Mouse (Mus musculus): ENCODE data around the gene Il11ra1. TPM values are rescaled to one million over a fixed set of nuclear protein-coding genes. Genes with fewer than 3 reads are reported as not detected.

Gene Il11ra1
- polyA plus RNA-seq, 1 experiment from 2014 or later = 36.0 TPM

DNA sequence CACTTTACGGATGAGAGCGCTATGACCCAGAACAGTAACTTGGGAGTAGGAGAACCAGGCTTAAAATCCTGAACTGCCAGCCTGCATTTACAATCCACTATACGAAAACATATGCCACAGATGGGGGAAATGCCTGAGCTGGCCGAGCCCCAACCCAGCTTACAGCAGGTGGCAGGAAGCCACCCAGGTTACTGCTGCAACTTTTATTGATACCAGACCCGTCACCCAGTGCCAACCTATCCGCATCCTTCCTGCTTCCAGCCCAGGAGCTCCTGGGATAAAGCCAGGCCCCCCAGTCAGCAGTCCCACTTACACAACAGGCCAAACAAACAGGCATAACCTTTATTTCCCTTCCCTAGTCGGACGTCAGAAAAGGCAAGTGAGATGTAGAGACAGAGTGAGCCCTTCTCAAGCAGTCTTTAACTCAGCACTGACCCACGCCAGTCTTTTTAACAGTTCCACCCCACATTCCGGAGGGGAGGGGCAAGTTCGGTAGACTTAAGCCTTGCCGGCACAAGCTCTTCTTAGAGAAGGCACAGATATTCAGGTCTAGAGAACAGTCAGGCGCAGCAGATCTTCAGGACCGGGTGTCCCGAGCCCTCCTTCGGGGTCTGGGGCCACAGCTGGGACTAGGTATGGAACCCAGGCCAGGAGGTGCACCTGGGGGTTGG lies 12.1 kb downstream of the Il11ra1 start:
- 81% methylated on average over 16 of the region's 16 CpGs for WGBS (ENCODE audit: insufficient replicate concordance)
- Histone ChIP-seq H3K9ac (peak overlapping the region; percentile 86; the same call in 1 of the 2 replicates), H3K27me3 (peaks cover 14% of the 10 kb centered on the region; the same call in 1 of the 2 replicates), H3K4me1 (replicated peaks) (peaks cover 25% of the 10 kb centered on the region), H3K4me2 (peak overlapping the region; percentile 85), H3K36me3 (replicated peaks) (peaks cover 8% of the 10 kb centered on the region; the same call in 1 of the 2 replicates), H3K27ac (replicated peaks) (no peak overlapping the region), H3K9me3 (replicated peaks) (no peaks in the 10 kb centered on the region), H3K4me3 (replicated peaks) (peak overlapping the region; percentile 80)
- no peak for ATAC-seq (ENCODE audit: insufficient read depth)

DNA sequence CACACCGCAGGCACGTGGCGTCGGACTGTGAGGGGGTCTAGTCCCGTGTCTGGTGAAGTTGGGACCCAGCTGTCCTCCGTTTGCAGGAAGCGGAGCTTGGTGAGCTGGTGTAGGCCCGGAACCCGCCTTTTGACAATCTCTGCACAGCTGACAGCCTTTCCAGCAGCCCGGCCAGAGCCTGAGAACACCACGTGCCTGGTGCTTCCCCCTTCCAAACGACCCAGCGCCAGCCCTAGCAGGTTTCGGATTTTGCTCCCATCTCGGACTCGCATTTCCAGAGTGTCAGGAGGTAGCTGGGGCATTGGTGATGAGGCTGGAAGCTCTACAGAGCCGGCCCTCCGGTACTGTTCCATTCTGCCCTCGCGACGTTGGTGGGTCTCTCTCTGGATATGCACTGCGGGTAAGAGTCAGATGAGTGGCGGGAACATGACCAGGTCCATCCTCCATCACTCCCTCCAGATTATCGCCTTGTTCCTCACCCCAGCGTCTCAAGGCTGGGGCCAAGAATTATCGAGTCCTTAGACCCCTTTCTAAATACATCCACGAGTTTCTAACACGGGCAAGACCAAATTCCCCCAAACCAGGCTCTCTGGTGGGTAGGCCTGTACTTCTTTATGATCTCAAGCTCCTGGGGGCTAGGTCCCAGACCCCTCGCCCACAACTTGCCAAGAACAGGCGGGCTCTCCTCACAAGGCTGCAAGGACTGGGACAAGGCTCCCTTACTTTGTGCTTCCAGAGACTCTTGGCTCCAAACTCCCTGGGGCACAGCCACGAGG lies 12.8 kb downstream of the Il11ra1 start:
- Histone ChIP-seq H3K4me1 (replicated peaks) (peaks cover 25% of the 10 kb centered on the region), H3K27me3 (peaks cover 7% of the 10 kb centered on the region; the same call in 1 of the 2 replicates), H3K4me2 (peak overlapping the region; percentile 85), H3K4me3 (replicated peaks) (peak overlapping the region; percentile 80), H3K36me3 (replicated peaks) (peaks cover 13% of the 10 kb centered on the region), H3K9me3 (replicated peaks) (no peaks in the 10 kb centered on the region), H3K9ac (peak overlapping the region; percentile 86), H3K27ac (replicated peaks) (peak overlapping the region; percentile 64)
- ATAC-seq (ENCODE audit: insufficient read depth) = peak; percentile 43
- 51% methylated on average over 31 of the region's 31 CpGs for WGBS (ENCODE audit: insufficient replicate concordance)

DNA sequence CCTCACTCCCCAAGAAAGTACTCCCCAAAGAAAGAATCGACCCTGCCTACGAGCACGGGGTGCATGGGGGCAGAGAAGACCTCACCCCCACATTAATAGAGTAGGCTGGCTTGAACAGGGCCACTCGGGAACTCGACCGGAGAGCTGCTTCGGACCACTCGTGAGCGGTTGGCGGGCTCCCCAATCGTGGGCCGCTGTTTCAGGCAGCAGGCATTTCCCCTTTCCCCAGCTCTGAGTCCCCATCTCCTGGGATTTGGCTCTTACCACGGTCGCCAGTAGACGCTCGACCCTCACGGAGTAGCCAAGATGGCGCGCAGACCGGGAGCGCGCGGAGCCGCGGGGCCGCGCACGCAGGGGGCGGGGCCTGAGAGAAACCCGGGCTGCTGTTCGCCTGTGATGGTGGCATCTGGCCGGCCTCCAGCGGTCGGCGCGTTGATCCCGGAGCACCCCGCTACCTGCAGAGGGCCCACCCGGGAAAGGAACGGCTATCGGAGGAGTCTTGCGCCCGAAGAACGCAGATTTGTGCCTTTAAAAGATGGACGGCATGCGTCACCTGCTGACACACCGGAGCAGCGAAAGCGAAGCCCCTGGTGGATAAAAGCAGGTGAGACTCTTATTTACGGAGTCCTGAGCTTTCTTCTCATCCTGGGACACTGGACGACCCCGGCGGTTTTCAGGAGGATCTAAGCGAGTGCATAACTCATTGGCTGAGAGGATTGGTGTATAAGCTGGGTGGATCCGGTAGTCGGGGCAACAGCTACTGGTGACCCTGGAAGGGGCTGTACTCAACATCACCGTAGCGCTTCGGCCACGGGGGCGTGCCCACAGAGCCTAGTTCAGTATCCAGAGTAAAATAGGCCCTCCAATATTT lies 13.6 kb downstream of the Il11ra1 start, which contains the start of gene Rpp25l:
Rpp25l (minus strand) TSS at position 338 of the 871 bp plus-strand sequence.
- under 1% methylated on average over 61 of the region's 61 CpGs for WGBS (ENCODE audit: insufficient replicate concordance)
- Histone ChIP-seq H3K27ac (replicated peaks) (peak within 1 kb of the TSS; percentile 64), H3K4me3 (replicated peaks) (peak within 1 kb of the TSS; percentile 80), H3K36me3 (replicated peaks) (peaks cover 21% of the 10 kb centered on the region), H3K27me3 (no peaks in the 10 kb centered on the region), H3K4me1 (replicated peaks) (peaks cover 25% of the 10 kb centered on the region), H3K9me3 (replicated peaks) (no peaks in the 10 kb centered on the region), H3K4me2 (peak within 1 kb of the TSS; percentile 85), H3K9ac (peak within 1 kb of the TSS; percentile 86)
- peak; percentile 84 for ATAC-seq (ENCODE audit: insufficient read depth)

DNA sequence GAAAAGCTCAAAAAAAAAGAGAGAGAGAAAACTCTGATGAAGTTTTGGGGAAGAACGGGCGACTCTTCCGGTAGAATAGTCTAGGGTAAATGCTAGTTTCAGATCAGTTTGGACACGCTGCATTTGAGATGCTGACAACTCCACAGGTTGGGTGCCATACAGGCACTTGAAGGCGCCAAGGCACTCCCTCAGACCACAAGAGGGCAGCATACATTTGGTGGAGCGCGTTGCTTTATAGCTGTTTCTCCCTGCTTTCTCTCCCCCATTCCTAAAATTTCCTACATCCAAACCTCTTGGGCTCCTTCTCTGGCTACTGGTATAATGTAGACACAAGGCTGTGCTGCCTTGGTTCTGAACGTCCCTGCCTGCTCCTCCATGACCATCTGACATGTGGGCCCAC lies 14.5 kb downstream of the Il11ra1 start:
- Histone ChIP-seq H3K4me1 (replicated peaks) (peaks cover 25% of the 10 kb centered on the region), H3K36me3 (replicated peaks) (peaks cover 29% of the 10 kb centered on the region)

GRCm38 (mm10) chr4:41715082-41715481 lies 15.3 kb downstream of the Il11ra1 start:
- no peak for ATAC-seq (ENCODE audit: insufficient read depth)
- H3K9me3 ChIP-seq (replicated peaks) = no peaks in the 10 kb centered on the region
- H3K27ac ChIP-seq (replicated peaks) = no peak overlapping the region
- no peak overlapping the region for H3K9ac ChIP-seq
- H3K4me2 ChIP-seq = no peak overlapping the region
- no peak overlapping the region for H3K4me3 ChIP-seq (replicated peaks)
- no peaks in the 10 kb centered on the region for H3K27me3 ChIP-seq
- WGBS (ENCODE audit: insufficient replicate concordance) = 65% methylated on average over 8 of the region's 8 CpGs
- peaks cover 37% of the 10 kb centered on the region for H3K36me3 ChIP-seq (replicated peaks)
- peaks cover 25% of the 10 kb centered on the region for H3K4me1 ChIP-seq (replicated peaks)

More for the DNA sequence above, 14.5 kb downstream of the Il11ra1 start:
- Histone ChIP-seq H3K4me3 (replicated peaks) (peak overlapping the region; percentile 80), H3K4me2 (peak overlapping the region; percentile 85), H3K9ac (peak overlapping the region; percentile 86; the same call in 1 of the 2 replicates), H3K27ac (replicated peaks) (peak overlapping the region; percentile 51; the same call in 1 of the 2 replicates), H3K27me3 (no peaks in the 10 kb centered on the region), H3K9me3 (replicated peaks) (no peaks in the 10 kb centered on the region)
- WGBS (ENCODE audit: insufficient replicate concordance) = 25% methylated on average over 8 of the region's 8 CpGs
- no peak for ATAC-seq (ENCODE audit: insufficient read depth)

DNA sequence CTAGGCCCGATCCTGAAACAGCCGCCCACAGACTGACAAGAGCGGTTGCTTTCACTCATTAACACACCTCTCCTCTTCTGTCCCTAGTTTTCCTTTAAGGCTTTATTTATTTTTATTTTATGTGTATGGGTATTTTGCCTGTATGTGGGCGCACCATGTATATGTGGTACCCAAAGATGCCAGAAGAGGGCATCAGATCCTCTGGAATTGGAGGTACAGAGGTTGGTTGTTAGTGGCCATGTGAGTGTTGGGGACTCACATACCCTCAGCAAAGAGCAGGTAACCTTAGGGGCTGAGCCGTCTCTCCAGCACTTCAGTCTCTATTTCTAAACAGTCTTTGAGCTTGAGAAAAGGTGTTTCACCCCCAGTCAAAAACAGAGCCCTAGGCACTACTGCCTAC lies 15.8 kb downstream of the Il11ra1 start:
- Histone ChIP-seq H3K27me3 (no peaks in the 10 kb centered on the region), H3K4me1 (replicated peaks) (peaks cover 25% of the 10 kb centered on the region), H3K4me3 (replicated peaks) (no peak overlapping the region), H3K27ac (replicated peaks) (no peak overlapping the region), H3K9me3 (replicated peaks) (no peaks in the 10 kb centered on the region), H3K9ac (no peak overlapping the region), H3K36me3 (replicated peaks) (peaks cover 38% of the 10 kb centered on the region), H3K4me2 (no peak overlapping the region)
- WGBS (ENCODE audit: insufficient replicate concordance) = 74% methylated on average over 5 of the region's 5 CpGs
- ATAC-seq (ENCODE audit: insufficient read depth) = no peak

- no peak overlapping the region for H3K4me3 ChIP-seq (replicated peaks)
- no peak overlapping the region for H3K27ac ChIP-seq (replicated peaks)
- 73% methylated on average over 6 of the region's 6 CpGs for WGBS (ENCODE audit: insufficient replicate concordance)
- H3K27me3 ChIP-seq = no peaks in the 10 kb centered on the region
- H3K9me3 ChIP-seq (replicated peaks) = no peaks in the 10 kb centered on the region
- no peak overlapping the region for H3K4me2 ChIP-seq
- H3K9ac ChIP-seq = no peak overlapping the region
- no peak for ATAC-seq (ENCODE audit: insufficient read depth)
- peaks cover 27% of the 10 kb centered on the region for H3K4me1 ChIP-seq (replicated peaks)
- H3K36me3 ChIP-seq (replicated peaks) = peaks cover 37% of the 10 kb centered on the region
These were observed 17.0 kb downstream of the Il11ra1 start for GRCm38 (mm10) chr4:41716834-41717233.

GRCm38 (mm10) chr4:41722918-41723351 lies 23.1 kb downstream of the Il11ra1 start, which contains the start of gene Dctn3:
TSS of gene Dctn3 (minus strand) at chr4:41723170.
- ATAC-seq (ENCODE audit: insufficient read depth) = peak; percentile 90
- under 1% methylated on average over 27 of the region's 27 CpGs for WGBS (ENCODE audit: insufficient replicate concordance)
- H3K9ac ChIP-seq = peak within 1 kb of the TSS; percentile 84
- H3K36me3 ChIP-seq (replicated peaks) = peaks cover 22% of the 10 kb centered on the region
- H3K4me2 ChIP-seq = peak within 1 kb of the TSS; percentile 79
- peaks cover 47% of the 10 kb centered on the region for H3K27me3 ChIP-seq
- peaks cover 24% of the 10 kb centered on the region for H3K4me1 ChIP-seq (replicated peaks)
- peak within 1 kb of the TSS; percentile 90 for H3K4me3 ChIP-seq (replicated peaks)
- no peaks in the 10 kb centered on the region for H3K9me3 ChIP-seq (replicated peaks)
- 0 out of 2 replicates have a peak within 1 kb of the TSS, but pooled peaks have one; percentile 49 for H3K27ac ChIP-seq (replicated peaks)

DNA sequence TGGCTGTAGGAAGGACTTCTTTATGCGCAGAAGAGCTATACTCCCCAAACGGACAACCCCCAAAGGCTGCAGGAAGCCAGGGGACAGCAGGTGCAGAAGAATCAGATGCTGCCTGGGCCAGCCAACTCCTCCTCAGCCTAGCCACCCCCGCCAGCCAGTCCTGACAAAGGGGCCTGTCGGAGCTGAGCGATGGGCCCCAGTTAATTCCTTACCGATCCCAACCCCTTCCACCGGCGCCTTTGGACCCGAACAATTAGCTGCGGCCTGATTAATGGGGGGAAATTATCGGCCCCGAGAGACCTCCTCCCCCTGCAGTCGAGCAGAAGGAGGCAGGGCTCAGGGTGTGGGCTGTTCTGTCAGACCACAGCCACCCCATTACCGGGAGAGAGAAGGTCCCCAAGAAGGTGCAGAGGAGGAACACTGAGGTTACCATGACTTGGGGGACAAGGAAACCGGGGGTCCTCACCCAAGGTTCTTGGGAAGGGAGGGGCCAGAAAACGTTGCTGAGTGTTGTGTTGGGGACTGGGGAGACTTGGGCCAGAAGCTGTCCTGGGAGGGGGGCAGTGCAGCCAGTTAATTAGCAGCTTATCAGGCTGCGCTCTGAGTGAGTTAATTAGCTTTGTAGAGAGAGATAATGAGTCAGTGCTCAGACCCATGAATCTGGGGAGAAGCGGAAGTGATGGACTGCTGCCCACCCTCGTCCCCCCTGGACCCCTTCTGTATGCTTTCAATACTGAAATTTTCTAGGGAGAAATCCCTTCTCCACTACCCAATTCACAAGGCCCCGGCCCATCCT lies 27.2 kb downstream of the Il11ra1 start:
- no peak for ATAC-seq (ENCODE audit: insufficient read depth)
- peaks cover 26% of the 10 kb centered on the region for H3K4me1 ChIP-seq (replicated peaks)
- H3K9ac ChIP-seq = no peak overlapping the region
- no peak overlapping the region for H3K4me3 ChIP-seq (replicated peaks)
- H3K27ac ChIP-seq (replicated peaks) = no peak overlapping the region
- no peaks in the 10 kb centered on the region for H3K36me3 ChIP-seq (replicated peaks)
- H3K9me3 ChIP-seq (replicated peaks) = no peaks in the 10 kb centered on the region
- 14% methylated on average over 20 of the region's 20 CpGs for WGBS (ENCODE audit: insufficient replicate concordance)
- no peak overlapping the region for H3K4me2 ChIP-seq
- peaks cover 85% of the 10 kb centered on the region for H3K27me3 ChIP-seq
